Mouse (Mus musculus) hindbrain, embryonic 15.5 days (tissue): ENCODE data around the gene Magt1. TPM values are rescaled to one million over a fixed set of nuclear protein-coding genes. Genes with fewer than 3 reads are reported as not detected.

Experiments used
- ATAC-seq: fragments of 200-750 bp; cut with Nextera tagmentation; 2 replicates; pipeline ENCODE4 v1.8.0; 2017; ENCODE audit warnings: low read depth, moderate number of reproducible peaks, moderate TSS enrichment; ENCODE audit not compliant: low FRiP score
- H3K27ac ChIP-seq: fragments of 300-500 bp; sonication (generic); replicated peaks from 2 replicates; pipeline ENCODE4 v1.5.1; 2015; ENCODE audit warnings: mild to moderate bottlenecking, inconsistent platforms
- H3K27me3 ChIP-seq: fragments of 300-500 bp; sonication (generic); 2 replicates; pipeline ENCODE4 v1.6.1; 2015; ENCODE audit warnings: control low read depth, inconsistent platforms
- H3K36me3 ChIP-seq: fragments of 300-500 bp; sonication (generic); 2 replicates; pipeline ENCODE4 v1.6.1; 2015; ENCODE audit warnings: control low read depth, inconsistent platforms
- H3K4me1 ChIP-seq: fragments of 300-500 bp; sonication (generic); replicated peaks from 2 replicates; pipeline ENCODE4 v1.6.1; 2015; ENCODE audit warnings: control low read depth, inconsistent platforms
- H3K4me2 ChIP-seq: fragments of 300-500 bp; sonication (generic); 2 replicates; pipeline ENCODE4 v1.6.1; 2015; ENCODE audit warnings: moderate library complexity, mild to moderate bottlenecking, inconsistent platforms
- H3K4me3 ChIP-seq: fragments of 300-500 bp; sonication (generic); 2 replicates; pipeline ENCODE4 v1.5.1; 2015; ENCODE audit warnings: mild to moderate bottlenecking, inconsistent platforms
- H3K9ac ChIP-seq: fragments of 300-500 bp; sonication (generic); 2 replicates; pipeline ENCODE4 v1.6.1; 2015; ENCODE audit warnings: inconsistent platforms
- H3K9me3 ChIP-seq: fragments of 300-500 bp; sonication (generic); 2 replicates; pipeline ENCODE4 v1.6.1; 2016; ENCODE audit warnings: control low read depth, inconsistent platforms
- WGBS: fragments of 180-500 bp; shearing (Covaris S2); methylation state at CpG from one replicate; pipeline ENCODE4 v1.1.7; 2015; 5-methylcytosine and 5-hydroxymethylcytosine counted together
- polyA plus RNA-seq: library from polyadenylated mRNA; unstranded; fragments of >200 nt; fragmentation: Nextera tagmentation; extraction: Ambion mirVana; gene quantifications from 2 replicates; pipeline ENCODE4 v1.2.1, GENCODE M21; 2015

Gene Magt1
- polyA plus RNA-seq: 22.4 and 23.6 TPM in 2 replicates

GRCm38 (mm10) chrX:106011465-106012159 lies at the start of gene Magt1:
TSS of gene Magt1 (minus strand) at chrX:106011906.
- Histone ChIP-seq H3K36me3 (no peaks in the 10 kb centered on the region), H3K27ac (peak within 1 kb of the TSS; percentile 87), H3K4me1 (0 out of 2 replicates have a peak, but pooled peaks cover 5% of the 10 kb centered on the region), H3K4me2 (peak within 1 kb of the TSS; percentile 60), H3K9me3 (no peaks in the 10 kb centered on the region), H3K4me3 (peak within 1 kb of the TSS; percentile 64), H3K9ac (peak within 1 kb of the TSS; percentile 47), H3K27me3 (no peaks in the 10 kb centered on the region)
- ATAC-seq: peak; percentile 95
- 21% methylated on average over 45 of the region's 45 CpGs for WGBS

GRCm38 (mm10) chrX:106048191-106048590 lies 36.5 kb upstream of the Magt1 start:
- H3K36me3 ChIP-seq: no peaks in the 10 kb centered on the region
- no peaks in the 10 kb centered on the region for H3K4me1 ChIP-seq
- no peaks in the 10 kb centered on the region for H3K9me3 ChIP-seq
- H3K27ac ChIP-seq: no peak overlapping the region
- no peak for ATAC-seq
- no peak overlapping the region for H3K9ac ChIP-seq
- 89% methylated on average over 1 of the region's 1 CpGs for WGBS
- H3K4me3 ChIP-seq: no peak overlapping the region
- no peak overlapping the region for H3K4me2 ChIP-seq
- H3K27me3 ChIP-seq: no peaks in the 10 kb centered on the region

- ATAC-seq: no peak
- no peak overlapping the region for H3K4me2 ChIP-seq
- no peak overlapping the region for H3K27ac ChIP-seq
- no peaks in the 10 kb centered on the region for H3K9me3 ChIP-seq
- no peaks in the 10 kb centered on the region for H3K4me1 ChIP-seq
- H3K9ac ChIP-seq: no peak overlapping the region
- H3K27me3 ChIP-seq: no peaks in the 10 kb centered on the region
- 85% methylated on average over 9 of the region's 9 CpGs for WGBS
- no peak overlapping the region for H3K4me3 ChIP-seq
- no peaks in the 10 kb centered on the region for H3K36me3 ChIP-seq
Observed at GRCm38 (mm10) chrX:106045928-106046327, 34.2 kb upstream of the Magt1 start.

GRCm38 (mm10) chrX:106045455-106045854 lies 33.7 kb upstream of the Magt1 start:
- no peaks in the 10 kb centered on the region for H3K27me3 ChIP-seq
- WGBS: 44% methylated on average over 2 of the region's 2 CpGs
- H3K4me3 ChIP-seq: no peak overlapping the region
- no peaks in the 10 kb centered on the region for H3K9me3 ChIP-seq
- ATAC-seq: no peak
- no peak overlapping the region for H3K4me2 ChIP-seq
- no peaks in the 10 kb centered on the region for H3K36me3 ChIP-seq
- H3K4me1 ChIP-seq: no peaks in the 10 kb centered on the region
- H3K9ac ChIP-seq: no peak overlapping the region
- no peak overlapping the region for H3K27ac ChIP-seq

- no peak for ATAC-seq
- Histone ChIP-seq H3K4me2 (no peak overlapping the region), H3K27ac (no peak overlapping the region), H3K4me1 (no peaks in the 10 kb centered on the region), H3K9me3 (no peaks in the 10 kb centered on the region), H3K9ac (no peak overlapping the region), H3K36me3 (no peaks in the 10 kb centered on the region), H3K27me3 (no peaks in the 10 kb centered on the region), H3K4me3 (no peak overlapping the region)
- 63% methylated on average over 8 of the region's 8 CpGs for WGBS
Observed at GRCm38 (mm10) chrX:106043863-106044617, 32.3 kb upstream of the Magt1 start.

- H3K27me3 ChIP-seq: no peaks in the 10 kb centered on the region
- no peak overlapping the region for H3K4me3 ChIP-seq
- no peak overlapping the region for H3K27ac ChIP-seq
- H3K4me2 ChIP-seq: no peak overlapping the region
- 80% methylated on average over 3 of the region's 3 CpGs for WGBS
- ATAC-seq: no peak
- no peaks in the 10 kb centered on the region for H3K9me3 ChIP-seq
- H3K9ac ChIP-seq: no peak overlapping the region
- no peaks in the 10 kb centered on the region; the same call in 1 of the 2 replicates for H3K4me1 ChIP-seq
- H3K36me3 ChIP-seq: no peaks in the 10 kb centered on the region
Observed at GRCm38 (mm10) chrX:106037185-106037752, 25.6 kb upstream of the Magt1 start.

GRCm38 (mm10) chrX:106035727-106036126 lies 24.0 kb upstream of the Magt1 start:
- no peaks in the 10 kb centered on the region; the same call in 1 of the 2 replicates for H3K4me1 ChIP-seq
- H3K9ac ChIP-seq: no peak overlapping the region
- no peaks in the 10 kb centered on the region for H3K27me3 ChIP-seq
- WGBS: 60% methylated on average over 2 of the region's 2 CpGs
- no peak for ATAC-seq
- H3K27ac ChIP-seq: no peak overlapping the region
- no peaks in the 10 kb centered on the region for H3K36me3 ChIP-seq
- H3K4me3 ChIP-seq: no peak overlapping the region
- H3K9me3 ChIP-seq: no peaks in the 10 kb centered on the region
- no peak overlapping the region for H3K4me2 ChIP-seq

- no peaks in the 10 kb centered on the region for H3K36me3 ChIP-seq
- H3K9me3 ChIP-seq: no peaks in the 10 kb centered on the region
- H3K27me3 ChIP-seq: no peaks in the 10 kb centered on the region
- no peak for ATAC-seq
- no peak overlapping the region for H3K9ac ChIP-seq
- H3K4me2 ChIP-seq: no peak overlapping the region
- H3K4me3 ChIP-seq: no peak overlapping the region
- H3K27ac ChIP-seq: no peak overlapping the region
- peaks cover 9% of the 10 kb centered on the region; the same call in 1 of the 2 replicates for H3K4me1 ChIP-seq
Observed at GRCm38 (mm10) chrX:106031124-106031523, 19.4 kb upstream of the Magt1 start.

GRCm38 (mm10) chrX:106030176-106030575 lies 18.5 kb upstream of the Magt1 start:
- Histone ChIP-seq H3K27me3 (no peaks in the 10 kb centered on the region), H3K27ac (no peak overlapping the region), H3K36me3 (no peaks in the 10 kb centered on the region), H3K4me1 (peaks cover 9% of the 10 kb centered on the region; the same call in 1 of the 2 replicates), H3K4me3 (no peak overlapping the region), H3K9me3 (no peaks in the 10 kb centered on the region), H3K9ac (no peak overlapping the region), H3K4me2 (no peak overlapping the region)
- no peak for ATAC-seq
- WGBS: 71% methylated on average over 5 of the region's 5 CpGs

GRCm38 (mm10) chrX:106027343-106027674 lies 15.6 kb upstream of the Magt1 start:
- Histone ChIP-seq H3K4me2 (peak overlapping the region; percentile 56), H3K4me3 (peak overlapping the region; percentile 59), H3K9ac (peak overlapping the region; percentile 58), H3K9me3 (no peaks in the 10 kb centered on the region), H3K36me3 (no peaks in the 10 kb centered on the region), H3K27me3 (no peaks in the 10 kb centered on the region), H3K4me1 (peaks cover 9% of the 10 kb centered on the region; the same call in 1 of the 2 replicates), H3K27ac (peak overlapping the region; percentile 63; the same call in 1 of the 2 replicates)
- 19% methylated on average over 8 of the region's 8 CpGs for WGBS
- 0 out of 2 replicates have a peak, but pooled peaks have one; percentile 57 for ATAC-seq

- H3K9me3 ChIP-seq: no peaks in the 10 kb centered on the region
- H3K36me3 ChIP-seq: no peaks in the 10 kb centered on the region
- WGBS: 19% methylated on average over 36 of the region's 36 CpGs
- peak within 1 kb of the TSS; percentile 59 for H3K4me3 ChIP-seq
- H3K27me3 ChIP-seq: no peaks in the 10 kb centered on the region
- ATAC-seq: peak; percentile 97
- peaks cover 9% of the 10 kb centered on the region; the same call in 1 of the 2 replicates for H3K4me1 ChIP-seq
- peak within 1 kb of the TSS; percentile 63; the same call in 1 of the 2 replicates for H3K27ac ChIP-seq
- H3K4me2 ChIP-seq: peak within 1 kb of the TSS; percentile 56
- H3K9ac ChIP-seq: peak within 1 kb of the TSS; percentile 58
Observed at GRCm38 (mm10) chrX:106026418-106027342, 15.0 kb upstream of the Magt1 start, which contains the start of gene Atp7a. TSS of gene Atp7a (plus strand) at chrX:106027276.
